Mouse (Mus musculus) liver, adult 2 months (tissue): ENCODE results near the gene Trex1. TPM values are rescaled to one million over a fixed set of nuclear protein-coding genes. Genes with fewer than 3 reads are reported as not detected.

Experiments used
- DNase-seq: peaks from one replicate; pipeline ENCODE4 v3.0.0-alpha.2; 2011; ENCODE audit warnings: low read depth, low spot score; ENCODE audit errors: extremely low read depth
- H3K27ac ChIP-seq: fragments of 200-500 bp; replicated peaks from 2 replicates; pipeline ENCODE4 v1.5.1; 2012; ENCODE audit warnings: low read depth, mild to moderate bottlenecking, control low read depth, inconsistent platforms, low read length; ENCODE audit not compliant: insufficient read depth
- H3K27me3 ChIP-seq: fragments of 200-500 bp; 2 replicates; pipeline ENCODE4 v1.6.1; 2012; ENCODE audit warnings: mild to moderate bottlenecking, moderate library complexity, low read length, inconsistent platforms; ENCODE audit not compliant: control insufficient read depth, insufficient read depth
- H3K36me3 ChIP-seq: fragments of 200-500 bp; 2 replicates; pipeline ENCODE4 v1.6.1; 2012; ENCODE audit warnings: low read length, inconsistent platforms; ENCODE audit not compliant: control insufficient read depth, insufficient read depth
- H3K4me1 ChIP-seq: fragments of 200-500 bp; 2 replicates; pipeline ENCODE4 v1.6.1; 2011; ENCODE audit warnings: low read length; ENCODE audit not compliant: control insufficient read depth, insufficient read depth
- H3K4me3 ChIP-seq: fragments of 200-500 bp; 2 replicates; pipeline ENCODE4 v1.5.1; 2011; ENCODE audit warnings: low read depth, mild to moderate bottlenecking, control low read depth, low read length, moderate library complexity; ENCODE audit not compliant: insufficient read depth
- H3K79me2 ChIP-seq: fragments of 200-500 bp; 2 replicates; pipeline ENCODE4 v1.6.1; 2012; ENCODE audit warnings: inconsistent platforms, mild to moderate bottlenecking, low read length, moderate library complexity; ENCODE audit not compliant: control insufficient read depth, insufficient read depth
- H3K9ac ChIP-seq: fragments of 200-500 bp; 2 replicates; pipeline ENCODE4 v1.6.1; 2012; ENCODE audit warnings: low read depth, mild to moderate bottlenecking, control low read depth, inconsistent platforms, low read length
- CTCF ChIP-seq: fragments of 200-500 bp; IDR thresholded peaks from 2 replicates; pipeline ENCODE4 v1.5.1; 2011; ENCODE audit warnings: low read depth, low read length, control low read depth
- POLR2A ChIP-seq: fragments of 200-500 bp; IDR thresholded peaks from 2 replicates; pipeline ENCODE4 v1.6.1; 2011; ENCODE audit warnings: low read length, control low read depth; ENCODE audit not compliant: insufficient read depth; ENCODE audit errors: extremely low read depth
- WGBS: fragments of 180-500 bp; shearing (Covaris S2); methylation state at CpG from one replicate; pipeline ENCODE4 v1.1.7; 2018; 5-methylcytosine and 5-hydroxymethylcytosine counted together
- polyA plus RNA-seq: library from polyadenylated mRNA; depleted of rRNA; stranded (reverse); fragments of >200 nt; gene quantifications from 2 replicates; pipeline ENCODE4 v1.2.3, GENCODE M21; 2012; rRNA removed
- total RNA-seq: library from RNA; depleted of rRNA; stranded (reverse); fragments of >200 nt; gene quantifications from 2 replicates; pipeline ENCODE4 v1.2.3, GENCODE M21; 2014; rRNA removed

Gene Trex1
- total RNA-seq (7.7 and 8.4 TPM in 2 replicates), polyA plus RNA-seq (30.7 and 41.1 TPM in 2 replicates)

DNA sequence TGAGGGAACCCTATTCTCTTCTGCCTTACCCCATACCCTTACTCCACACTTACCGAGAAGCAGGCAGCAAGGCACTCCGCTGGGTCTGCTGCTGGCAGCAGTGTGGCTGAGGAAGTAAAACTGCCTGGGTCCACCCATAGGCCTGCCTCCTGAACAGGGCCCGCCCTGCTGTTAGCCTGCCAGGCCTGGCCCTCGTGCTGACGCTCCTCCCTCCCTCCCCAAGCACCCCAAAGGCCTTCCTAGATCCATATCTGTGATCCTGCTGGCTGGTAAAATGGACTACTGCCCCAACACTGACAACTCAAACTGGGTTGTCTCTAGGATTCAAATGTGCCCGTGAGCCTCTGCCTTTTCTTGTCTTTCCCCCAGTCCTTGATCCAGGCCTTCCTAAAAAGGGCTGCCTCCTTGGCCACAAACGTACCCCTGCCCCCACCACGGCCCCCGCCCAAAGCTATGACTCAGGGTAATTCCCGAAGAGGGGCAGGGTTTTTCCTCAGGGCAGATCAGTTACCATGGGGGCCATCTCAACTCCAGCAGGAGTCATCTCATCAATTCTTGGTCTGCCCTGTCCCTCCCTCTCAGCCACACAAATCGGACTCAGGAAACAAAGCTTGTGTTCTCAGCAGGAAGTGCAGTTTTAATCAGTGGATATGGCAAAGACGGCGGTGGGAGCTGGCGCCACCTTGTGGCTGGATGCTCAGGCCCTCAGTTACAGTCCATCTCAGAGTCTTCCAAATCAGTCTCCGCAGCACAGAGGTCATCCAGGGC is at the start of gene Trex1:
Trex1 (minus strand) TSS at position 599 of the 768 bp plus-strand sequence.
- peak; percentile 90 for DNase-seq
- no peaks in the 10 kb centered on the region for H3K36me3 ChIP-seq
- no peaks in the 10 kb centered on the region for H3K27me3 ChIP-seq
- peak within 1 kb of the TSS; percentile 82 for H3K27ac ChIP-seq
- H3K79me2 ChIP-seq, result peaks cover 11% of the 10 kb centered on the region; the same call in 1 of the 2 replicates
- peak within 1 kb of the TSS; percentile 50 for H3K4me3 ChIP-seq
- H3K4me1 ChIP-seq, result peaks cover 12% of the 10 kb centered on the region
- 2% methylated on average over 15 of the region's 15 CpGs for WGBS
- TF ChIP-seq POLR2A, result peak; percentile 90
- TF ChIP-seq CTCF, result peak; percentile 98
- H3K9ac ChIP-seq, result peak within 1 kb of the TSS; percentile 68

DNA sequence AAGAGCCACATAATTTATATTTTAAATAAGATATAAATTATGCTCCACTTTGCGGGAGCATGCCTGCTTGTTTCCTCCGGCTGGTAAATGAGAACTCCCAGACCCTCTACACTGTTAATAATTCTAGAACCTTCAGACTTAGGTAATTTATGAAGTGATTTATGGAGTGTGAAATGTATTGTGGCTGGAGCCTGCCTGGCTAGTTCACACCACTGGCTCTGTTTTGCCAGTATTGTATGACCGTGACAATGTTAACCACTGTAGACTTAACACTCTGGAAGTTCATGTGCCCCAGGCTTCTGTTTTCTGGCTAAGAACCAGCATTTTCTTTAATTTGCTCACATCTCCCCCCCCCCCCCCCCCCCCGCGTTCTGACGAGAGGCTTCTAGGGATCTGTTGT is 47.8 kb upstream of the Trex1 start:
- no peak for DNase-seq
- Histone ChIP-seq H3K79me2 (no peaks in the 10 kb centered on the region), H3K27me3 (no peaks in the 10 kb centered on the region), H3K4me1 (no peaks in the 10 kb centered on the region), H3K9ac (no peak overlapping the region), H3K27ac (no peak overlapping the region), H3K36me3 (peaks cover 3% of the 10 kb centered on the region; the same call in 1 of the 2 replicates), H3K4me3 (no peak overlapping the region)
- TF ChIP-seq POLR2A (no peak), CTCF (no peak)
- WGBS, result 84% methylated on average over 6 of the region's 6 CpGs

DNA sequence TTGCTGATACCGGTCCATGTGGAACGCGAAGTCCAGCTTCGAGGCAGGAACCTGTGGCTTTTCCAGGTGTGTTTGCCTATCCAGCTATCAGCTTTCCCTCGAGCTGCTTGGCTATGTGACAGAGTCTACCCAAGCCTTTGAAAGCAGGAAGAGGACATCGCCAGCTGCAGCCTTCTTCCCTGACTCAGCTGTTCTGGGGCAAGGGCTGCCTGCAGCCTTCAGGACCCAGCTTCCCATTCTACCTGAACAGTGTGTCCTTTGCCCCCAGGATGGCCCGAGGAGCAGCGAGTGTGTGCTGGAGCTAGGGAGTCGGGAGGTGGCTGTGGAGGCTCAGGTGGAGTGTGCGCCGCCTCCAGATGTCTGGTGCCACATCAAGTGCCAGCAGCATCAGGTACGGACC is 46.1 kb upstream of the Trex1 start:
- Histone ChIP-seq H3K36me3 (peaks cover 3% of the 10 kb centered on the region; the same call in 1 of the 2 replicates), H3K9ac (no peak overlapping the region), H3K27ac (no peak overlapping the region), H3K4me3 (no peak overlapping the region), H3K4me1 (no peaks in the 10 kb centered on the region), H3K79me2 (no peaks in the 10 kb centered on the region; the same call in 1 of the 2 replicates), H3K27me3 (no peaks in the 10 kb centered on the region)
- TF ChIP-seq CTCF (no peak), POLR2A (no peak)
- 76% methylated on average over 12 of the region's 12 CpGs for WGBS
- no peak for DNase-seq

DNA sequence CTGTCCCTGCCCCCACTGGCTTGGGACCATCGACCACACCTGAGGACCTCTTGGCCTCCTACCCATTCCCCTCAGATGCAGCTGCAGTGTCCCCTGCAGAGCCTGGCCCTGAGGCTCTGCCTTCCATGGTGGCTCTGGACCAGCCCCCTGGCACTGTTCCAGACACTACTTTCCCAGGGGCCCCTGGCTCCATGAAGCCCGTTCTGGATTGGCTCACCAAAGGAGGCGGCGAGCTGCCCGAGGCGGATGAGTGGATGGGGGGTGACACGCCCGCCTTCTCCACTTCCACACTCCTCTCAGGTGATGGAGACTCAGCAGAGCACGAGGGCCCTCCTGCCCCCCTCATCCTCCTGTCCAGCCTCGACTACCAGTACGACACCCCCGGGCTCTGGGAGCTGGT is 45.5 kb upstream of the Trex1 start:
- Histone ChIP-seq H3K4me1 (no peaks in the 10 kb centered on the region), H3K9ac (no peak overlapping the region), H3K4me3 (no peak overlapping the region), H3K79me2 (peaks cover 1% of the 10 kb centered on the region; the same call in 1 of the 2 replicates), H3K36me3 (peaks cover 3% of the 10 kb centered on the region; the same call in 1 of the 2 replicates), H3K27me3 (no peaks in the 10 kb centered on the region), H3K27ac (no peak overlapping the region)
- DNase-seq, result no peak
- WGBS, result 89% methylated on average over 12 of the region's 12 CpGs
- TF ChIP-seq POLR2A (no peak), CTCF (no peak)

DNA sequence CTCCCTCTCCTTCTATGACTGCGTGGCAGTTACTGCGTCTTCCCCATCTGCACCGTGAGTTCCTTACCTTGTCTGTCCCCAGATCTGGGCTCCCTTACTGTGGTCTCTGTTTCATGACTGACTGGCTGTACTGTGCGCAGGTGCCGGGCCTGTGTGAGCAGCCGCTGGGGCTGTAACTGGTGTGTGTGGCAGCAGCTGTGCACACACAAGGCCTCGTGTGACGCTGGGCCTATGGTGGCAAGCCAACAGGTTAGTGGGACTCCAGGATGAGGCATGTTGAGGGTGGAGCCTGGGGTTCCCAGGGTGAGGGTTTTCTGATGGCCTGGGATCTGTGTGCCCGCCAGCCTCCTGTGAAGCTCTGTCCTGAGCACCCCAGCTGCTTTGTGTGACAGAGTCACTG is 44.5 kb upstream of the Trex1 start:
- H3K4me1 ChIP-seq, result peaks cover under 1% of the 10 kb centered on the region; the same call in 1 of the 2 replicates
- peaks cover 10% of the 10 kb centered on the region for H3K79me2 ChIP-seq
- TF ChIP-seq POLR2A, result no peak
- TF ChIP-seq CTCF, result no peak
- no peaks in the 10 kb centered on the region for H3K27me3 ChIP-seq
- 0 out of 2 replicates have a peak, but pooled peaks cover 3% of the 10 kb centered on the region for H3K36me3 ChIP-seq
- H3K4me3 ChIP-seq, result no peak overlapping the region
- WGBS, result 94% methylated on average over 9 of the region's 9 CpGs
- no peak overlapping the region for H3K27ac ChIP-seq
- no peak for DNase-seq
- no peak overlapping the region for H3K9ac ChIP-seq

DNA sequence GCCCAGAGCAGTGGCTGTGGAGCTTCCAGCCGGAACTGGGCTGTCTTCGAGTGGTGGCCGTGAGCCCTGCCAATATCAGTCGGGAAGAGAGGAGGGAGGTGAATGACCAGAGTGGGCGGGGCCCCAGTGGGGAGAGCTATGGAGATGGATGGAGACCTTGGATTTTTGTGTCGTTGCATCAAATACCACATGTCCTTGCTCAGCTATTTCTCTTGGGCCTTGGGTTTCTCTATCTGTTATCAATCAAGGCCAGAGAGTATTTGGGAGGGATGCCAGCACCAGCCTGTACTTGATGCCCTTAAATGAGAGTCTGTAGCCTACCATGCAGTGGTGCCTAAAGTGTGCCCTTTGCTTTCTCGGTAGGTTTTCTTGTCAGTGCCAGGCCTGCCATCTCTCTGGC is 43.7 kb upstream of the Trex1 start:
- no peak for TF ChIP-seq CTCF
- TF ChIP-seq POLR2A, result no peak

More for the DNA sequence above, 43.7 kb upstream of the Trex1 start:
- H3K36me3 ChIP-seq, result no peaks in the 10 kb centered on the region
- 28% methylated on average over 7 of the region's 7 CpGs for WGBS
- no peak overlapping the region for H3K9ac ChIP-seq
- H3K27ac ChIP-seq, result no peak overlapping the region
- no peaks in the 10 kb centered on the region for H3K27me3 ChIP-seq
- H3K79me2 ChIP-seq, result peaks cover 12% of the 10 kb centered on the region
- H3K4me3 ChIP-seq, result no peak overlapping the region
- DNase-seq, result no peak
- peaks cover 4% of the 10 kb centered on the region; the same call in 1 of the 2 replicates for H3K4me1 ChIP-seq
